Mouse (Mus musculus) lung, postnatal 14 days (tissue): ENCODE measurements around the gene Gm37240.

Experiments used
- DNase-seq: peaks from one replicate; pipeline ENCODE4 v3.0.0; 2021

Gene Gm37240

GRCm38 (mm10) chr3:84775577-84775976 is 1111.7 kb downstream of the Gm37240 start:
- DNase-seq = no peak

GRCm38 (mm10) chr3:84775067-84775423 is 1112.3 kb downstream of the Gm37240 start:
- no peak for DNase-seq

GRCm38 (mm10) chr3:84774246-84775066 is 1112.9 kb downstream of the Gm37240 start:
- no peak for DNase-seq

- no peak for DNase-seq
These were observed 1115.3 kb downstream of the Gm37240 start for GRCm38 (mm10) chr3:84771980-84772379.

GRCm38 (mm10) chr3:84770518-84770917 is 1116.8 kb downstream of the Gm37240 start:
- no peak for DNase-seq

- DNase-seq = no peak
These were observed 1117.9 kb downstream of the Gm37240 start for GRCm38 (mm10) chr3:84769411-84769810.

- DNase-seq = no peak
These were observed 1118.4 kb downstream of the Gm37240 start for GRCm38 (mm10) chr3:84768940-84769339.

- no peak for DNase-seq
These were observed 1133.5 kb downstream of the Gm37240 start for GRCm38 (mm10) chr3:84753816-84754215.

- DNase-seq = no peak
These were observed 1138.1 kb downstream of the Gm37240 start for GRCm38 (mm10) chr3:84749222-84749621.

GRCm38 (mm10) chr3:84748139-84748538 is 1139.2 kb downstream of the Gm37240 start:
- DNase-seq = no peak

GRCm38 (mm10) chr3:84745537-84746189 is 1141.7 kb downstream of the Gm37240 start:
- DNase-seq = peak; percentile 72

GRCm38 (mm10) chr3:84744707-84745106 is 1142.6 kb downstream of the Gm37240 start:
- peak; percentile 64 for DNase-seq

- no peak for DNase-seq
These were observed 1147.2 kb downstream of the Gm37240 start for GRCm38 (mm10) chr3:84740050-84740596.

- no peak for DNase-seq
These were observed 1150.2 kb downstream of the Gm37240 start for GRCm38 (mm10) chr3:84737137-84737536.

- DNase-seq = no peak
These were observed 1151.6 kb downstream of the Gm37240 start for GRCm38 (mm10) chr3:84735716-84736115.

- no peak for DNase-seq
These were observed 1154.8 kb downstream of the Gm37240 start for GRCm38 (mm10) chr3:84732516-84732915.

GRCm38 (mm10) chr3:84732016-84732502 is 1155.3 kb downstream of the Gm37240 start:
- DNase-seq = no peak

- no peak for DNase-seq
These were observed 1155.8 kb downstream of the Gm37240 start for GRCm38 (mm10) chr3:84731403-84732015.

- DNase-seq = no peak
These were observed 1156.3 kb downstream of the Gm37240 start for GRCm38 (mm10) chr3:84731003-84731402.

GRCm38 (mm10) chr3:84729806-84730205 is 1157.5 kb downstream of the Gm37240 start:
- no peak for DNase-seq

- DNase-seq = no peak
These were observed 1163.3 kb downstream of the Gm37240 start for GRCm38 (mm10) chr3:84723996-84724395.

- no peak for DNase-seq
These were observed 1164.6 kb downstream of the Gm37240 start for GRCm38 (mm10) chr3:84722680-84723079.

- DNase-seq = no peak
These were observed 1172.1 kb downstream of the Gm37240 start for GRCm38 (mm10) chr3:84715073-84715768.
